Mouse (Mus musculus) megakaryocyte, embryonic 14.5 days (primary cell): ENCODE results near the gene Csdc2.

Source experiments
- FLI1 ChIP-seq: IDR thresholded peaks from 2 replicates; pipeline ENCODE4 v1.6.1; 2012; ENCODE audit warnings: low read length, inconsistent platforms, mixed read lengths
- GATA1 ChIP-seq: IDR thresholded peaks from 3 replicates; pipeline ENCODE4 v1.6.1; 2012; ENCODE audit warnings: mixed read lengths, low read length, inconsistent platforms, borderline replicate concordance

- TF ChIP-seq GATA1 (no peak), FLI1 (no peak)
Observed at GRCm38 (mm10) chr15:81968447-81968846, 31.9 kb downstream of the Csdc2 start.
